Mouse (Mus musculus): ENCODE data around the gene Rfc3. TPM values are rescaled to one million over a fixed set of nuclear protein-coding genes. Genes with fewer than 3 reads are reported as not detected.

Gene Rfc3
- polyA plus RNA-seq, 1 experiment from 2014 or later, result 108 TPM

Other genes with a start within 250 kb of the Rfc3 start
- not detected in 2 replicates for gene Gm42906, start 223.1 kb downstream of the Rfc3 start, polyA plus RNA-seq (2015; fragmentation: Nextera tagmentation; extraction: Ambion mirVana)
- gene Vmn2r18, start 45.2 kb downstream of the Rfc3 start, polyA plus RNA-seq (2015; fragmentation: Nextera tagmentation; extraction: Ambion mirVana), result 0.08 TPM in 1 of 2 replicates, not detected in the other